Mouse (Mus musculus): ENCODE measurements around the gene Olfr418. TPM values are rescaled to one million over a fixed set of nuclear protein-coding genes. Genes with fewer than 3 reads are reported as not detected.
"Not testable (repeated sequence)": the region's sequence is repeated elsewhere in the genome, so short reads cannot be mapped to it uniquely, and the experiment has no call there.

Olfr418 gene
- total RNA-seq (2021), result not detected

- intact Hi-C loops (cut with DNase I), result no loop called here
- DNase-seq, result no peak
These were observed at the start of gene Olfr418 for GRCm38 (mm10) chr1:173265701-173266100. Gene Olfr418 (plus strand): TSS chr1:173266001.

GRCm38 (mm10) chr1:173216481-173216880 is 49.3 kb upstream of the Olfr418 start:
- DNase-seq, result no peak
- intact Hi-C loops (cut with DNase I), result no loop called here

- DNase-seq, result no peak
- intact Hi-C loops (cut with DNase I), result no loop called here
These were observed 38.7 kb upstream of the Olfr418 start, which contains the start of gene Fcer1a for GRCm38 (mm10) chr1:173227081-173227480. Gene Fcer1a (minus strand): TSS chr1:173227214.

- intact Hi-C loops (cut with DNase I); DNase-seq: not testable (repeated sequence)
These were observed 28.8 kb upstream of the Olfr418 start for GRCm38 (mm10) chr1:173237004-173237403.

- intact Hi-C loops (cut with DNase I), result no loop called here
- no peak for DNase-seq
These were observed 15.9 kb upstream of the Olfr418 start for GRCm38 (mm10) chr1:173249888-173250287.

- intact Hi-C loops (cut with DNase I), result no loop called here
- DNase-seq, result no peak
These were observed 11.9 kb downstream of the Olfr418 start, which contains the start of gene Mptx2 for GRCm38 (mm10) chr1:173277677-173278076. Gene Mptx2 (minus strand): TSS chr1:173277777.

GRCm38 (mm10) chr1:173302795-173303194 is 37.0 kb downstream of the Olfr418 start:
- intact Hi-C loops (cut with DNase I); DNase-seq: not testable (repeated sequence)

- intact Hi-C loops (cut with DNase I); DNase-seq: not testable (repeated sequence)
These were observed 47.8 kb downstream of the Olfr418 start for GRCm38 (mm10) chr1:173313535-173314050.

GRCm38 (mm10) chr1:173315725-173316124 is 49.9 kb downstream of the Olfr418 start:
- DNase-seq, result no peak
- intact Hi-C loops (cut with DNase I), result no loop called here

GRCm38 (mm10) chr1:173317925-173318477 is 52.2 kb downstream of the Olfr418 start:
- intact Hi-C loops (cut with DNase I), result no loop called here
- no peak for DNase-seq

GRCm38 (mm10) chr1:173321593-173322248 is 55.9 kb downstream of the Olfr418 start:
- no peak for DNase-seq
- intact Hi-C loops (cut with DNase I), result loop anchor here (5.0 kb wide), 1 partner anchor 56 kb away; no protein-coding TSS in a partner anchor

- intact Hi-C loops (cut with DNase I), result loop anchor here (5.0 kb wide), 1 partner anchor 55 kb away; no protein-coding TSS in a partner anchor
- no peak for DNase-seq
These were observed 56.4 kb downstream of the Olfr418 start for GRCm38 (mm10) chr1:173322249-173322627.

Other genes starting within 250 kb of the Olfr418 start
- gene Olfr1408, start 128.6 kb upstream of the Olfr418 start, total RNA-seq (2021), result not detected
- not detected for gene Olfr1406, start 75.4 kb upstream of the Olfr418 start, total RNA-seq (2021)
- gene Olfr218, start 68.2 kb upstream of the Olfr418 start, total RNA-seq (2021), result not detected
- not detected for gene Olfr1404, start 53.6 kb upstream of the Olfr418 start, total RNA-seq (2021)
- gene Fcer1a, start 38.8 kb upstream of the Olfr418 start, total RNA-seq (2021), result not detected
- not detected for gene Mptx2, start 11.8 kb downstream of the Olfr418 start, total RNA-seq (2021)
- gene Ackr1, start 67.7 kb downstream of the Olfr418 start, total RNA-seq (2021), result under 1 TPM; 0.53 to 0.74 TPM
- gene Aim2, start 84.9 kb downstream of the Olfr418 start, total RNA-seq (2021), result 1 to 10 TPM; 1.3 to 1.5 TPM
- gene Cadm3, start 101.7 kb downstream of the Olfr418 start, total RNA-seq (2021), result 1 to 10 TPM; 2.5 TPM
- gene Ifi206, start 225.0 kb downstream of the Olfr418 start, total RNA-seq (2021), result under 1 TPM; 0.07 to 0.12 TPM

All from heart, postnatal 10 days (tissue).